Mouse (Mus musculus) intestine, embryonic 14.5 days (tissue): ENCODE results near the gene Ubqlnl. TPM values are rescaled to one million over a fixed set of nuclear protein-coding genes. Genes with fewer than 3 reads are reported as not detected.

Source experiments
- ATAC-seq: fragments of 200-750 bp; cut with Nextera tagmentation; replicated peaks from 2 replicates; pipeline ENCODE4 v1.8.0; 2017; ENCODE audit warnings: low read depth, moderate number of reproducible peaks, moderate TSS enrichment, moderate library complexity; ENCODE audit not compliant: low FRiP score, low TSS enrichment
- DNase-seq: peaks from one replicate; pipeline ENCODE4 v3.0.0-alpha.2; 2018; ENCODE audit warnings: low spot score
- H3K27ac ChIP-seq: fragments of 300-500 bp; sonication (generic); 2 replicates; pipeline ENCODE4 v1.5.1; 2014; ENCODE audit warnings: low read depth, mild to moderate bottlenecking, control low read depth
- H3K27me3 ChIP-seq: fragments of 300-500 bp; sonication (generic); replicated peaks from 2 replicates; pipeline ENCODE4 v1.6.1; 2014; ENCODE audit warnings: low read length, control low read depth; ENCODE audit not compliant: control insufficient read depth, insufficient read depth
- H3K36me3 ChIP-seq: fragments of 300-500 bp; sonication (generic); 2 replicates; pipeline ENCODE4 v1.6.1; 2014; ENCODE audit warnings: low read length, control low read depth; ENCODE audit not compliant: control insufficient read depth, insufficient read depth
- H3K4me1 ChIP-seq: fragments of 300-500 bp; sonication (generic); replicated peaks from 2 replicates; pipeline ENCODE4 v1.6.1; 2014; ENCODE audit warnings: low read length, control low read depth, mixed read lengths; ENCODE audit not compliant: control insufficient read depth, insufficient read depth
- H3K4me2 ChIP-seq: fragments of 300-500 bp; sonication (generic); 2 replicates; pipeline ENCODE4 v1.6.1; 2014; ENCODE audit warnings: low read length
- H3K4me3 ChIP-seq: fragments of 300-500 bp; sonication (generic); 2 replicates; pipeline ENCODE4 v1.5.1; 2014; ENCODE audit warnings: low read depth, low read length, control low read depth, mixed read lengths
- H3K9ac ChIP-seq: fragments of 300-500 bp; sonication (generic); 2 replicates; pipeline ENCODE4 v1.6.1; 2014; ENCODE audit warnings: mild to moderate bottlenecking, low read length
- H3K9me3 ChIP-seq: fragments of 300-500 bp; sonication (generic); 2 replicates; pipeline ENCODE4 v1.6.1; 2016; ENCODE audit warnings: low read length, control low read depth; ENCODE audit not compliant: control insufficient read depth
- WGBS: fragments of 180-500 bp; shearing (Covaris S2); extraction: QIAGEN DNeasy Blood & Tissue Kit; methylation state at CpG from one replicate; pipeline ENCODE4 v1.1.7; 2014; 5-methylcytosine and 5-hydroxymethylcytosine counted together
- polyA plus RNA-seq: library from polyadenylated mRNA; unstranded; fragments of >200 nt; fragmentation: Nextera tagmentation; extraction: Ambion mirVana; gene quantifications from 2 replicates; pipeline ENCODE4 v1.2.1, GENCODE M21; 2014

The Ubqlnl gene
- polyA plus RNA-seq, 1 experiment from 2014 or later: not detected

GRCm38 (mm10) chr7:104167105-104167504, 16.7 kb upstream of the Ubqlnl start:
- Histone ChIP-seq H3K4me2 (no peak overlapping the region), H3K4me1 (no peaks in the 10 kb centered on the region), H3K4me3 (no peak overlapping the region), H3K9me3 (no peaks in the 10 kb centered on the region), H3K9ac (no peak overlapping the region), H3K27ac (no peak overlapping the region), H3K36me3 (no peaks in the 10 kb centered on the region), H3K27me3 (no peaks in the 10 kb centered on the region)
- no peak for DNase-seq
- ATAC-seq: no peak
- 78% methylated on average over 6 of the region's 6 CpGs for WGBS

- H3K27me3 ChIP-seq: no peaks in the 10 kb centered on the region
- WGBS: 75% methylated on average over 3 of the region's 3 CpGs
- H3K4me1 ChIP-seq: no peaks in the 10 kb centered on the region
- no peak within 1 kb of the TSS for H3K9ac ChIP-seq
- no peaks in the 10 kb centered on the region for H3K36me3 ChIP-seq
- DNase-seq (no peak), ATAC-seq (no peak)
- H3K27ac ChIP-seq: no peak within 1 kb of the TSS
- H3K9me3 ChIP-seq: no peaks in the 10 kb centered on the region
- no peak within 1 kb of the TSS for H3K4me3 ChIP-seq
- H3K4me2 ChIP-seq: no peak within 1 kb of the TSS
These were observed 7.2 kb downstream of the Ubqlnl start, which contains the start of gene Ubqln3 for GRCm38 (mm10) chr7:104143179-104143578. Ubqln3 (minus strand) TSS chr7:104143279.

- no peak within 1 kb of the TSS for H3K4me2 ChIP-seq
- H3K36me3 ChIP-seq: no peaks in the 10 kb centered on the region
- WGBS: 76% methylated on average over 5 of the region's 5 CpGs
- H3K4me3 ChIP-seq: no peak within 1 kb of the TSS
- ATAC-seq (no peak), DNase-seq (no peak)
- H3K4me1 ChIP-seq: no peaks in the 10 kb centered on the region
- no peaks in the 10 kb centered on the region for H3K27me3 ChIP-seq
- H3K27ac ChIP-seq: no peak within 1 kb of the TSS
- H3K9ac ChIP-seq: no peak within 1 kb of the TSS
- H3K9me3 ChIP-seq: no peaks in the 10 kb centered on the region
These were observed 13.1 kb downstream of the Ubqlnl start, which contains the start of gene Olfr643 for GRCm38 (mm10) chr7:104137305-104137704. Olfr643 (minus strand) TSS chr7:104137405.

- H3K4me1 ChIP-seq: no peaks in the 10 kb centered on the region
- H3K36me3 ChIP-seq: no peaks in the 10 kb centered on the region
- no peak within 1 kb of the TSS for H3K4me2 ChIP-seq
- 91% methylated on average over 5 of the region's 5 CpGs for WGBS
- DNase-seq: no peak
- no peak within 1 kb of the TSS for H3K9ac ChIP-seq
- no peaks in the 10 kb centered on the region for H3K27me3 ChIP-seq
- H3K9me3 ChIP-seq: no peaks in the 10 kb centered on the region
- no peak within 1 kb of the TSS for H3K4me3 ChIP-seq
- no peak for ATAC-seq
- no peak within 1 kb of the TSS for H3K27ac ChIP-seq
These were observed 20.6 kb downstream of the Ubqlnl start, which contains the start of gene Ubqln5 for GRCm38 (mm10) chr7:104129726-104130125. Ubqln5 (minus strand) TSS chr7:104129826.

GRCm38 (mm10) chr7:104104757-104104972, 45.7 kb downstream of the Ubqlnl start, which contains the start of gene Olfr646:
Olfr646 (plus strand) TSS chr7:104104873.
- H3K36me3 ChIP-seq: no peaks in the 10 kb centered on the region
- ATAC-seq: no peak
- H3K27ac ChIP-seq: no peak within 1 kb of the TSS
- H3K4me1 ChIP-seq: no peaks in the 10 kb centered on the region
- no peak within 1 kb of the TSS for H3K4me3 ChIP-seq
- DNase-seq: no peak
- H3K4me2 ChIP-seq: no peak within 1 kb of the TSS
- H3K27me3 ChIP-seq: no peaks in the 10 kb centered on the region
- no peaks in the 10 kb centered on the region for H3K9me3 ChIP-seq
- no peak within 1 kb of the TSS for H3K9ac ChIP-seq

- 42% methylated on average over 4 of the region's 4 CpGs for WGBS
- Histone ChIP-seq H3K4me2 (no peak overlapping the region), H3K27ac (no peak overlapping the region), H3K27me3 (no peaks in the 10 kb centered on the region), H3K36me3 (no peaks in the 10 kb centered on the region), H3K9me3 (no peaks in the 10 kb centered on the region), H3K4me1 (no peaks in the 10 kb centered on the region), H3K9ac (no peak overlapping the region), H3K4me3 (no peak overlapping the region)
- DNase-seq: no peak
- ATAC-seq: no peak
These were observed 46.2 kb downstream of the Ubqlnl start for GRCm38 (mm10) chr7:104103913-104104756.

Other genes starting within 250 kb of the Ubqlnl start
- not detected in 2 replicates for gene Olfr65, start 247.1 kb downstream of the Ubqlnl start, polyA plus RNA-seq
- gene Olfr631, start 221.7 kb downstream of the Ubqlnl start, polyA plus RNA-seq: not detected in 2 replicates
- not detected in 2 replicates for gene Olfr632, start 216.2 kb downstream of the Ubqlnl start, polyA plus RNA-seq
- gene Olfr633, start 206.1 kb downstream of the Ubqlnl start, polyA plus RNA-seq: not detected in 2 replicates
- gene Olfr635, start 179.4 kb downstream of the Ubqlnl start, polyA plus RNA-seq: not detected in 2 replicates
- gene Olfr638, start 151.8 kb downstream of the Ubqlnl start, polyA plus RNA-seq: not detected in 2 replicates
- 0.04 TPM in 1 of 2 replicates, not detected in the other for gene Olfr639, start 133.3 kb downstream of the Ubqlnl start, polyA plus RNA-seq
- not detected in 2 replicates for gene Olfr640, start 125.0 kb downstream of the Ubqlnl start, polyA plus RNA-seq
- gene Olfr641, start 115.1 kb downstream of the Ubqlnl start, polyA plus RNA-seq: not detected in 2 replicates
- gene Olfr642, start 97.9 kb downstream of the Ubqlnl start, polyA plus RNA-seq: not detected in 2 replicates
- gene 4930516K23Rik, start 89.1 kb downstream of the Ubqlnl start, polyA plus RNA-seq: not detected in 2 replicates
- gene Olfr644, start 78.7 kb downstream of the Ubqlnl start, polyA plus RNA-seq: not detected in 2 replicates
- gene Olfr645, start 65.1 kb downstream of the Ubqlnl start, polyA plus RNA-seq: not detected in 2 replicates
- not detected in 2 replicates for gene Olfr646, start 45.7 kb downstream of the Ubqlnl start, polyA plus RNA-seq
- gene Ubqln5, start 20.7 kb downstream of the Ubqlnl start, polyA plus RNA-seq: not detected in 2 replicates
- not detected in 2 replicates for gene Olfr643, start 13.2 kb downstream of the Ubqlnl start, polyA plus RNA-seq
- gene Ubqln3, start 7.3 kb downstream of the Ubqlnl start, polyA plus RNA-seq: not detected in 2 replicates
- gene Olfm5, start 14.3 kb upstream of the Ubqlnl start, polyA plus RNA-seq: not detected in 2 replicates
- gene Olfr648, start 32.8 kb upstream of the Ubqlnl start, polyA plus RNA-seq: 0.32 and 0.36 TPM in 2 replicates
- not detected in 2 replicates for gene Olfr649, start 45.4 kb upstream of the Ubqlnl start, polyA plus RNA-seq
- 1.6 TPM in 2 replicates for gene Trim6, start 68.2 kb upstream of the Ubqlnl start, polyA plus RNA-seq
- gene Trim34a, start 93.9 kb upstream of the Ubqlnl start, polyA plus RNA-seq: 1.5 and 1.9 TPM in 2 replicates
- 0.12 and 0.31 TPM in 2 replicates for gene Trim5, start 137.5 kb upstream of the Ubqlnl start, polyA plus RNA-seq
- 3.7 and 5.2 TPM in 2 replicates for gene Trim12a, start 164.9 kb upstream of the Ubqlnl start, polyA plus RNA-seq
- gene Trim34b, start 178.9 kb upstream of the Ubqlnl start, polyA plus RNA-seq: not detected in 2 replicates
- gene Trim12c, start 202.8 kb upstream of the Ubqlnl start, polyA plus RNA-seq: 1.6 TPM in 2 replicates
- 0.09 and 0.14 TPM in 2 replicates for gene Trim30b, start 219.3 kb upstream of the Ubqlnl start, polyA plus RNA-seq